Mouse (Mus musculus): ENCODE data around the gene Ttn.

DNA sequence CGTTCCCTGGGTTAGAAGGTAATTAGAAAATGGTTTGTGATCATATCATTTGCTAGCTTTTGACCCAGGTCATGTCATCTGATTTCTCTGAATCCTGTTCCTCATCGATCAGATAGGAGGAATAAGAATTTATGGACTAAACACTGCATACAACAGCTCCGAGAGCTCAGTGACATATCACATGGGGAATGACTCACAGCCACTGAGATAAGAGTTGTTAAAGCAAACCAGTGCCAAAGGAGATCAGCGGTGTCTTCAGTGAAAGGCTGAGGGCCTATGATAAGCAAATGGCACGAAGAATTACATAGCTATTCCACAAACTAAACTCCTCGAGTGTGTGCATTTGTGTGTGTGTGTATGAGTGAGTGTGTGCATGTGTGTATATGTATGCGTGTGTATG lies 54.0 kb downstream of the Ttn start:
- TF ChIP-seq CTCF (IDR thresholded peaks at IDR 0.05; ENCODE audit: extremely low read depth, insufficient read depth, insufficient read length, insufficient replicate concordance) = no peak
- no peak for TF ChIP-seq POLR2A (IDR thresholded peaks at IDR 0.05; ENCODE audit: low read depth, low read length)

All from spleen, adult 2 months (tissue).